Mouse (Mus musculus): ENCODE measurements around the gene Cby1.

Gene Cby1

GRCm38 (mm10) chr15:79658531-79659375 lies at the start of gene Cby1, which contains the start of gene Fam227a:
TSS of gene Cby1 (plus strand) at chr15:79659199.
TSS of gene Fam227a (minus strand) at chr15:79658956.
- peak; percentile 97 to 99 for DNase-seq

- DNase-seq: no peak
Measured at GRCm38 (mm10) chr15:79609226-79609625, 49.8 kb upstream of the Cby1 start.

GRCm38 (mm10) chr15:79615501-79615900 lies 43.5 kb upstream of the Cby1 start:
- no peak for DNase-seq

GRCm38 (mm10) chr15:79616729-79617128 lies 42.3 kb upstream of the Cby1 start:
- no peak for DNase-seq

- DNase-seq: no peak
Measured at GRCm38 (mm10) chr15:79617135-79617534, 41.9 kb upstream of the Cby1 start.

GRCm38 (mm10) chr15:79618456-79618855 lies 40.5 kb upstream of the Cby1 start:
- no peak for DNase-seq

- no peak for DNase-seq
Measured at GRCm38 (mm10) chr15:79619770-79620414, 39.1 kb upstream of the Cby1 start.

- no peak for DNase-seq
Measured at GRCm38 (mm10) chr15:79630471-79630870, 28.5 kb upstream of the Cby1 start.

GRCm38 (mm10) chr15:79641135-79641817 lies 17.7 kb upstream of the Cby1 start:
- DNase-seq: no peak

- no peak for DNase-seq
Measured at GRCm38 (mm10) chr15:79645483-79645882, 13.5 kb upstream of the Cby1 start.

- DNase-seq: no peak
Measured at GRCm38 (mm10) chr15:79648130-79648529, 10.9 kb upstream of the Cby1 start.

- DNase-seq: peak; percentile 21 to 30
Measured at GRCm38 (mm10) chr15:79650569-79650968, 8.4 kb upstream of the Cby1 start.

GRCm38 (mm10) chr15:79651481-79651880 lies 7.5 kb upstream of the Cby1 start:
- no peak for DNase-seq

GRCm38 (mm10) chr15:79656451-79656850 lies 2.5 kb upstream of the Cby1 start:
- DNase-seq: no peak

- DNase-seq: peak; percentile 89 to 94
Measured at GRCm38 (mm10) chr15:79657837-79658530, 1.0 kb upstream of the Cby1 start.

- peak; percentile 29 to 42 for DNase-seq
Measured at GRCm38 (mm10) chr15:79661852-79662251, 2.9 kb downstream of the Cby1 start.

- no peak for DNase-seq
Measured at GRCm38 (mm10) chr15:79664666-79665065, 5.7 kb downstream of the Cby1 start.

GRCm38 (mm10) chr15:79669195-79669594 lies 10.2 kb downstream of the Cby1 start:
- DNase-seq: no peak

GRCm38 (mm10) chr15:79670249-79670971 lies 11.4 kb downstream of the Cby1 start, which contains the start of gene Tomm22:
TSS of gene Tomm22 (plus strand) at chr15:79670861.
- peak; percentile 85 to 89 for DNase-seq

- DNase-seq: no peak
Measured at GRCm38 (mm10) chr15:79670972-79671299, 11.9 kb downstream of the Cby1 start.

- peak in 1 of 2 experiments; percentile 27 for DNase-seq
Measured at GRCm38 (mm10) chr15:79671828-79672348, 12.9 kb downstream of the Cby1 start.

- DNase-seq: no peak
Measured at GRCm38 (mm10) chr15:79677936-79678335, 18.9 kb downstream of the Cby1 start.
